Comparison of ENCODE assay signal across 7 mouse cellular contexts in genomic region chr1:86586992-86587391, GRCm38 (mm10). TPM values are rescaled to one million over a fixed set of nuclear protein-coding genes. Genes with fewer than 3 reads are reported as not detected.
DNase-seq lines count a peak whose midpoint lies in the region; ATAC-seq lines count a peak whose summit lies in the region.

No protein-coding gene starts in this region.

- peak overlapping the region; percentile 69 for H3K4me2 ChIP-seq in embryonic facial prominence, embryonic 11.5 days (ENCODE audit: low read depth, low read length)
- peak overlapping the region; percentile 57 for H3K4me2 ChIP-seq in limb, embryonic 11.5 days (ENCODE audit: low read depth, severe bottlenecking)
- H3K4me2 ChIP-seq in midbrain, embryonic 14.5 days (ENCODE audit: low read length): peak overlapping the region; percentile 75

- peak overlapping the region; percentile 87 for H3K4me3 ChIP-seq in embryonic facial prominence, embryonic 11.5 days (ENCODE audit: low read depth, low read length)
- peak overlapping the region; percentile 90 for H3K4me3 ChIP-seq in limb, embryonic 11.5 days (ENCODE audit: low read depth, low read length)
- peak overlapping the region; percentile 86 for H3K4me3 ChIP-seq in midbrain, embryonic 14.5 days (replicated peaks; ENCODE audit: low read depth, low read length)

- no peak overlapping the region for H3K27ac ChIP-seq in embryonic facial prominence, embryonic 11.5 days (replicated peaks; ENCODE audit: low read depth, low read length)
- H3K27ac ChIP-seq in limb, embryonic 11.5 days (replicated peaks; ENCODE audit: low read depth, low read length): no peak overlapping the region
- peak overlapping the region; percentile 61 for H3K27ac ChIP-seq in midbrain, embryonic 14.5 days (replicated peaks; ENCODE audit: low read depth, low read length)

- H3K36me3 ChIP-seq in embryonic facial prominence, embryonic 11.5 days (replicated peaks; ENCODE audit: control insufficient read depth, insufficient read depth, low read depth, low read length): no peaks in the 10 kb centered on the region
- peaks cover 2% of the 10 kb centered on the region; the same call in 1 of the 2 replicates for H3K36me3 ChIP-seq in limb, embryonic 11.5 days (ENCODE audit: control insufficient read depth, insufficient read depth, low read length)
- peaks cover 22% of the 10 kb centered on the region for H3K36me3 ChIP-seq in midbrain, embryonic 14.5 days (ENCODE audit: control insufficient read depth, insufficient read depth, low read length)

- ATAC-seq in embryonic facial prominence, embryonic 11.5 days (replicated peaks; ENCODE audit: insufficient number of reproducible peaks, low FRiP score, low TSS enrichment, low read depth): 0 out of 2 replicates have a peak, but pooled peaks have one; percentile 3
- peak; percentile 69 for ATAC-seq in granulocyte monocyte progenitor cell, adult 5-6 weeks (replicated peaks; ENCODE audit: poor library complexity, severe bottlenecking)
- ATAC-seq in limb, embryonic 11.5 days (ENCODE audit: insufficient number of reproducible peaks, low FRiP score, low TSS enrichment, low read depth): no peak
- peak; percentile 31; the same call in 1 of the 2 replicates for ATAC-seq in midbrain, embryonic 14.5 days (ENCODE audit: low FRiP score, low TSS enrichment)

- no peaks in the 10 kb centered on the region for H3K9me3 ChIP-seq in embryonic facial prominence, embryonic 11.5 days (replicated peaks; ENCODE audit: control insufficient read depth, low read length)
- no peaks in the 10 kb centered on the region for H3K9me3 ChIP-seq in limb, embryonic 11.5 days (ENCODE audit: control insufficient read depth, low read length)
- no peaks in the 10 kb centered on the region for H3K9me3 ChIP-seq in midbrain, embryonic 14.5 days (ENCODE audit: control insufficient read depth, low read length)

- DNase-seq in adrenal gland, postnatal 10 days: peak; percentile 89
- peak; percentile 82 for DNase-seq in embryonic facial prominence, embryonic 11.5 days (ENCODE audit: low spot score)
- DNase-seq in kidney, adult 11 months: peak; percentile 60
- peak; percentile 90 for DNase-seq in limb, embryonic 11.5 days (ENCODE audit: low spot score)
- peak; percentile 88 for DNase-seq in midbrain, embryonic 14.5 days
- peak; percentile 52 to 73 for DNase-seq in spleen, adult 18-20 months

- WGBS in embryonic facial prominence, embryonic 11.5 days: under 1% methylated on average over 26 of the region's 26 CpGs
- WGBS in limb, embryonic 11.5 days: 0% methylated on average over 26 of the region's 26 CpGs
- under 1% methylated on average over 26 of the region's 26 CpGs for WGBS in midbrain, embryonic 14.5 days

- peak overlapping the region; percentile 91 for H3K9ac ChIP-seq in embryonic facial prominence, embryonic 11.5 days (replicated peaks; ENCODE audit: low read length)
- peak overlapping the region; percentile 83 for H3K9ac ChIP-seq in limb, embryonic 11.5 days (ENCODE audit: low read length)
- peak overlapping the region; percentile 84 for H3K9ac ChIP-seq in midbrain, embryonic 14.5 days (replicated peaks; ENCODE audit: low read length)

- no peaks in the 10 kb centered on the region for H3K27me3 ChIP-seq in embryonic facial prominence, embryonic 11.5 days (ENCODE audit: control insufficient read depth, insufficient read depth, low read length)
- no peaks in the 10 kb centered on the region for H3K27me3 ChIP-seq in limb, embryonic 11.5 days (ENCODE audit: control insufficient read depth, insufficient read depth, low read length)
- no peaks in the 10 kb centered on the region for H3K27me3 ChIP-seq in midbrain, embryonic 14.5 days (ENCODE audit: control insufficient read depth, insufficient read depth, low read length)

- H3K4me1 ChIP-seq in embryonic facial prominence, embryonic 11.5 days (ENCODE audit: control insufficient read depth, insufficient read depth, low read length): no peaks in the 10 kb centered on the region
- H3K4me1 ChIP-seq in limb, embryonic 11.5 days (ENCODE audit: control insufficient read depth, insufficient read depth, low read length): no peaks in the 10 kb centered on the region
- H3K4me1 ChIP-seq in midbrain, embryonic 14.5 days (ENCODE audit: control insufficient read depth, insufficient read depth, low read length): peaks cover 10% of the 10 kb centered on the region; the same call in 1 of the 2 replicates

RNA-seq across cellular contexts. Expression of gene Cops7b, which starts 4.3 kb away (rescaled TPM):
- total RNA-seq in adrenal gland, postnatal 10 days (2021): 10 to 100 TPM; 10.4 to 15.0 TPM
- 56.5 and 58.8 TPM in 2 replicates for polyA plus RNA-seq in embryonic facial prominence, embryonic 11.5 days (2014; fragmentation: Nextera tagmentation; extraction: Ambion mirVana)
- total RNA-seq in granulocyte monocyte progenitor cell, adult 5-6 weeks (2014; fragmentation: Nextera tagmentation): 22.1 and 29.3 TPM in 2 replicates
- total RNA-seq in granulocyte monocyte progenitor cell, adult 5-6 weeks (2017): 19.9 and 24.2 TPM in 2 replicates
- polyA plus RNA-seq in limb, embryonic 11.5 days (2014; fragmentation: Nextera tagmentation; extraction: Ambion mirVana): 57.8 and 61.6 TPM in 2 replicates
- 55.6 and 56.7 TPM in 2 replicates for polyA plus RNA-seq in midbrain, embryonic 14.5 days (2014; fragmentation: Nextera tagmentation; extraction: Ambion mirVana)

RNA-seq across cellular contexts. Expression of gene Pde6d, which starts 4.6 kb away (rescaled TPM):
- total RNA-seq in adrenal gland, postnatal 10 days (2021): 10 to 100 TPM; 28.8 to 32.8 TPM
- polyA plus RNA-seq in embryonic facial prominence, embryonic 11.5 days (2014; fragmentation: Nextera tagmentation; extraction: Ambion mirVana): 85.4 and 88.4 TPM in 2 replicates
- 57.7 and 68.0 TPM in 2 replicates for total RNA-seq in granulocyte monocyte progenitor cell, adult 5-6 weeks (2014; fragmentation: Nextera tagmentation)
- total RNA-seq in granulocyte monocyte progenitor cell, adult 5-6 weeks (2017): 32.0 and 33.0 TPM in 2 replicates
- polyA plus RNA-seq in limb, embryonic 11.5 days (2014; fragmentation: Nextera tagmentation; extraction: Ambion mirVana): 76.7 and 81.6 TPM in 2 replicates
- 89.1 and 99.2 TPM in 2 replicates for polyA plus RNA-seq in midbrain, embryonic 14.5 days (2014; fragmentation: Nextera tagmentation; extraction: Ambion mirVana)
